Mouse (Mus musculus): Measurements from ENCODE around the gene Cds2.
"Not testable (repeated sequence)": the region's sequence is repeated elsewhere in the genome, so short reads cannot be mapped to it uniquely, and the experiment has no call there.

GRCm38 (mm10) chr2:132289213-132289612 is 26.3 kb downstream of the Cds2 start:
- TF ChIP-seq GATA1 (IDR thresholded peaks at IDR 0.05; ENCODE audit: borderline replicate concordance, low read length); FLI1 (IDR thresholded peaks at IDR 0.05; ENCODE audit: low read length): not testable (repeated sequence)
